Mouse (Mus musculus) testis, adult 2 months (tissue): ENCODE results near the gene Plbd1.

Experiments
- CTCF ChIP-seq: fragments of 200-500 bp; IDR thresholded peaks from 2 replicates; pipeline ENCODE4 v1.5.1; 2012; ENCODE audit warnings: low read depth, mild to moderate bottlenecking, inconsistent platforms, low read length, moderate library complexity; ENCODE audit not compliant: control insufficient read depth, insufficient read depth, insufficient replicate concordance
- POLR2A ChIP-seq: fragments of 200-500 bp; IDR thresholded peaks from 2 replicates; pipeline ENCODE4 v1.6.1; 2012; ENCODE audit warnings: low read depth, mild to moderate bottlenecking, inconsistent platforms, low read length, moderate library complexity; ENCODE audit not compliant: control insufficient read depth

DNA sequence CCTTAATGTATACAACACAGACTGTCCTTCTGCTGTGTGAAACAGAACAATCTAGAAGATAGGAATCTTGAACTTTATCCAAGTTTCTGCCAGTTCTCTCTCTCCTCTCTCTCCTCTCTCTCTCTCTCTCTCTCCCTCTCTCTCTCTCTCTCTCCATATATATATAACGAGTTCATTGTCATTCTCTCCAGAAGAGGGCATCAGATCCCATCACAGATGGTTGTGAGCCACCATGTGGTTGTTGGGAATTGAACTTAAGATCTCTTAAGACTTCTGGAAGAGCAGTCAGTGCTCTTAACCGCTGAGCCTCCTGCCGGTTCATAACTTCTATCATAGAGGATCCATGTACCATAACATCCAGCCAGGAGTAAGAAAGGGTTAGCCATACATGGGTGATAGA is 26.7 kb downstream of the Plbd1 start:
- TF ChIP-seq POLR2A = no peak
- TF ChIP-seq CTCF = no peak
